Mouse (Mus musculus): ENCODE data around the gene Olfr1286.
A peak's percentile ranks its signal among the peaks of the same experiment; 100 is the strongest.

Gene Olfr1286

GRCm38 (mm10) chr2:111422931-111423330, at the start of gene Olfr1286:
Gene Olfr1286 (minus strand): TSS chr2:111423115.
- peak; percentile 2 for DNase-seq (ENCODE audit: low read depth, low spot score)

- DNase-seq (ENCODE audit: low read depth, low spot score): no peak
Observed at GRCm38 (mm10) chr2:111448842-111449241, 25.9 kb upstream of the Olfr1286 start, which contains the start of gene Olfr1287. Gene Olfr1287 (plus strand): TSS chr2:111449142.

- DNase-seq (ENCODE audit: low read depth, low spot score): no peak
Observed at GRCm38 (mm10) chr2:111375222-111375621, 47.7 kb downstream of the Olfr1286 start, which contains the start of gene Olfr1284. Gene Olfr1284 (plus strand): TSS chr2:111375522.

Data from brain, adult 2 months (tissue).